Mouse (Mus musculus): ENCODE measurements around the gene Fam53a. TPM values are rescaled to one million over a fixed set of nuclear protein-coding genes. Genes with fewer than 3 reads are reported as not detected.

The Fam53a gene
- 25.0 TPM for polyA plus RNA-seq (2015; fragmentation: Illumina TruSeq; extraction: RNeasy Lipid Tissue Mini Kit (QIAGEN cat#74804); ENCODE audit: low read depth, low replicate concordance)

DNA sequence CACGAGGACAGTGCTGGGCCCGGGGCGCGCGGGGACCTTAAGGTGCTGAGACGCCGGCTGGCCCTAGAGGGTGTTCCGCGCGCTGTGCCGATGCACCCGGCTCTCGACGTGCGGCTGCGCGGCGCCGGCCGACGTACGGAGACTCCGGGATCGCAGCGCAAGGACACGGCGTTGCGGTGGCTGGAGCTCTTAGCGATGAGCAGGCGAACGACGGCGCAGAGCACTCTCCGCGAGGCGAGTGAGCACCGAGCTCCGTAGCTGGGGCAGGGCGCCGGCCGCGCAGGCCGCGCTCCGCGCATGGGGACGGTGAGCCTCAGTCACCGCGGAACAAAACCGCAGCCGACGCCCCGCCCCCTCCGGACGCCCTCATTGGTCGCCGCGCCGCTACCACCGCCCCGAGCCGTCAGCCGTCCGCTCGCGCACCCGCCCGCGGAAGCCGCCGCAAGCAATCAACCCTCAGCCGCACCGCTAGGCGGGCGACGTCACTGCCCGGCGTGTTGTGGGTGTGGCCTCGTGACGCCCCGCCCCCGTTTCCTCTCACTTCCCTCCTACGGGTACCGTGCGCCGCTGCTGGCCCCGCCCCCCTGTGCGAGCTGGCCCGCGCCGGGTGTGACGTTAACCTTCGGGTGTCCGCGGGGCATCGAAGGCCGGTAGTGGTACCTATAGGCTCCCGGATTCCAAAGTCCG is at the start of gene Fam53a, which contains the start of gene Gm9903:
TSS of gene Fam53a (minus strand) at position 335 of the 687 bp plus-strand sequence.
TSS of gene Gm9903 (plus strand) at position 625 of the 687 bp plus-strand sequence.

DNA sequence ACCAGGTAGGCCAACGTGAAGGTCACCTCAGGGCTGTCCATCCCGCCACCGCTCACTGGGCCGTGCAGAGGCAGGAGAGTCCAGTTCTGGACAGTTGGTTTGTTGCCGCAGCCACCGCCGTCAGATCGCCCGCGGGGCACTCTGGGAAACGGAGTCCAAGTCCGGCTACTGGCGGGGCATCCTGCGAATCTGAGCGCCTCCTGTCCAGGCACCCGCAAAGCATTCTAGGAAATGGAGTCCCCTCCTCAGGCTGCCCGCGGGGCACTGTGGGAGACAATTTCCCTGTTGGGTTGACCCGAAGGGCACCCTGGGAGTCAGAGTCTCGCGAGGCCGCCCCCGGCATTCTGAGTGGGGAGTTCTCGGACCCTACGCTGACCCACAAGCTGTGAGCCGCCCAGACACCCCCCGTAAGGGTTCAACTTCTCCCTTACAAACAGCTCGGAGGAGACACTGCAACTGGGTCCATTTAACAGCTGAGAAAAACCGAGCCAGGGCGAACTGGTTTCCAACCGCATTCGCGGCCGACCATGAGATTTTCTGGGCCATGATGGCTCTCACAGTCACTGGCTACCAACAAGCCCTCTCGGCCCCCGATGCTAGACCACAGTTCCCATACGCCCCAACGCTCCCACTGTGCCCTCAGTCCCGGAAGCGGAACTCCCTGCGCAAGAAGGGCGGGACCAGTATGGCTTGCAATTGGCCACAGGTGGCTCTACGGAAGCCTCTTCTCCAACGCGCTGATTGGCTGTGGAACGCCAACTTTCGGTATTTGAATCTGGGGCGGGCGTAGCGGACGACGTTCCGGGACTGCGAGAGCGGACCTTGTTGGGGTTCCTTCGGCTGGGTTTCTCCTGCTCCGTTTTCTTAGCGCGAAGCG is 28.6 kb upstream of the Fam53a start, which contains the start of the genes Tacc3 and Tmem129:
TSS of gene Tacc3 (plus strand) at position 342 of the 877 bp plus-strand sequence.
TSS of gene Tmem129 (minus strand) at position 630 of the 877 bp plus-strand sequence.

DNA sequence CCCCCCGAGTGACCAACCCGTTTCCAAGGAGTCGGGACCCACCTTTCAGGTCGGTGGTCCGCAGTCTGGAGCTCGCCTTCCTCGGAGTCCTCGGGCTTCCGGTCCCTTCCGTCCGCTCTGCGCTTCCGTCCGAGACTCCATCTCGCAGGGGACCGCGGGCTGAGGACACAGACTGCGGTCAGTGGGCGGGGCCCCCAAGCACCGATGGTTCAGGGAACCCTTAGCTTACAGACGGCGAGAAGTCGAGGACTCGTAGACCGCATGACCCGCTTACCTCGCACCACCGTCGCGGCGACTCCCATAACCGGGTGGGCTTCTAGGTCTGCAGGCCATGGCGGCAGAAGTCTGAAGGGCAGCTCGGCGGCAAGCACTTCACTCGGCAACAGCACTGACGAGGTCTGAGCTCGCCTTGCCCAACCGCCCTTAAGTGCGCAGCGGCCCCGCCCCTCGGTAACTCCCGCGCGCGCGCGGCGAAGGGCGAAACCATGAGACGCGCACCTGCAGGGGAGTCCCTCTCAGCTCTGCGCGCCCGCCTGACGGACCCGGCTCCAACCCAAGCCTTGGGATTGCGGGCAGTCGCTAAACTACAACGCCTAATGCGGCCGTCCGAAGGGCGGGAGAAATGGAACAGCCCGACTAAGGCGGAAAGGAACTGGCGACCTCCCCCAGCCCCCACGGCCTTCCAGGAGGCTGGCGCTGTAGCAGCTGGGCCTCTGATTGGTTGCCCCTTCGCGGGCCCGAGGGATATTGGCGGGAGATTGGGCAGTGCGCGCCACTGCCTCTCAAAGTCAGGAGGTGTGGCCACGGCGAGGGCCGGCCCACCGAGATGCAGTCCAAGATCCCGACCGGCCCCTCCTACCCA is 22.7 kb upstream of the Fam53a start, which contains the start of gene Slbp:
TSS of gene Slbp (minus strand) at position 654 of the 862 bp plus-strand sequence.

Other genes with a start within 250 kb of the Fam53a start
- not detected for gene Nkx1-1, start 195.7 kb downstream of the Fam53a start, polyA plus RNA-seq (2015; fragmentation: Illumina TruSeq; extraction: RNeasy Lipid Tissue Mini Kit (QIAGEN cat#74804); ENCODE audit: low read depth, low replicate concordance)
- gene Gm9903, start 290 bp upstream of the Fam53a start, polyA plus RNA-seq (2015; fragmentation: Illumina TruSeq; extraction: RNeasy Lipid Tissue Mini Kit (QIAGEN cat#74804); ENCODE audit: low read depth, low replicate concordance): 0.43 TPM
- 34.5 TPM for gene Slbp, start 22.9 kb upstream of the Fam53a start, polyA plus RNA-seq (2015; fragmentation: Illumina TruSeq; extraction: RNeasy Lipid Tissue Mini Kit (QIAGEN cat#74804); ENCODE audit: low read depth, low replicate concordance)
- gene Tacc3, start 28.5 kb upstream of the Fam53a start, polyA plus RNA-seq (2015; fragmentation: Illumina TruSeq; extraction: RNeasy Lipid Tissue Mini Kit (QIAGEN cat#74804); ENCODE audit: low read depth, low replicate concordance): 6.2 TPM
- gene Tmem129, start 28.8 kb upstream of the Fam53a start, polyA plus RNA-seq (2015; fragmentation: Illumina TruSeq; extraction: RNeasy Lipid Tissue Mini Kit (QIAGEN cat#74804); ENCODE audit: low read depth, low replicate concordance): 31.7 TPM
- gene Fgfr3, start 92.0 kb upstream of the Fam53a start, polyA plus RNA-seq (2015; fragmentation: Illumina TruSeq; extraction: RNeasy Lipid Tissue Mini Kit (QIAGEN cat#74804); ENCODE audit: low read depth, low replicate concordance): 96.3 TPM
- 51.3 TPM for gene Letm1, start 153.2 kb upstream of the Fam53a start, polyA plus RNA-seq (2015; fragmentation: Illumina TruSeq; extraction: RNeasy Lipid Tissue Mini Kit (QIAGEN cat#74804); ENCODE audit: low read depth, low replicate concordance)
- gene Nsd2, start 191.1 kb upstream of the Fam53a start, polyA plus RNA-seq (2015; fragmentation: Illumina TruSeq; extraction: RNeasy Lipid Tissue Mini Kit (QIAGEN cat#74804); ENCODE audit: low read depth, low replicate concordance): 47.8 TPM